Comparison of ENCODE assay signal across 8 mouse cellular contexts in genomic region chr4:129263225-129264021, GRCm38 (mm10). TPM values are rescaled to one million over a fixed set of nuclear protein-coding genes. Genes with fewer than 3 reads are reported as not detected.
DNase-seq lines count a peak whose midpoint lies in the region; ATAC-seq and TF ChIP-seq lines count a peak whose summit lies in the region.

No protein-coding gene starts in this region.

- peak overlapping the region; percentile 18 to 19; a peak in 3 of 4 replicates for H3K4me3 ChIP-seq in ES-E14 (ENCODE audit: insufficient read depth in 1 of 2, low read depth in 1 of 2, low read length in 2 of 2, poor library complexity in 1 of 2, severe bottlenecking in 1 of 2)
- H3K4me3 ChIP-seq in liver, postnatal 0 days (ENCODE audit: low read depth, low read length) = peak overlapping the region; percentile 26; the same call in 1 of the 2 replicates

- peak; percentile 93 for ATAC-seq in liver, postnatal 0 days

- no peak for TF ChIP-seq CTCF in liver, postnatal 0 days (IDR thresholded peaks at IDR 0.05; ENCODE audit: low read depth)

- peak overlapping the region; percentile 36; the same call in 1 of the 2 replicates for H3K9ac ChIP-seq in ES-E14 (ENCODE audit: insufficient read depth, low read depth, low read length, poor library complexity, severe bottlenecking)
- no peak overlapping the region for H3K9ac ChIP-seq in liver, postnatal 0 days (replicated peaks)

- DNase-seq in adrenal gland, adult (ENCODE audit: inconsistent age in 2 of 2, low spot score in 1 of 2) = peak; percentile 82 to 90
- DNase-seq in adrenal gland, postnatal 4 days (ENCODE audit: low spot score in 2 of 2) = no peak
- no peak for DNase-seq in ES-E14 (ENCODE audit: low read depth, low spot score)
- peak; percentile 83 for DNase-seq in cerebellum, adult 9-11 months
- DNase-seq in heart, adult 18-20 months = peak; percentile 63 to 82
- DNase-seq in kidney, adult 8-10 months = peak; percentile 48 to 62
- DNase-seq in liver, postnatal 0 days = peak; percentile 72
- peak; percentile 45 to 48 for DNase-seq in spleen, postnatal 36 days (ENCODE audit: low spot score in 2 of 2)

- 21% methylated on average over 19 of the region's 19 CpGs for WGBS in liver, postnatal 0 days (ENCODE audit: insufficient replicate concordance)

- in situ Hi-C loops in ES-E14 (cut with MboI; ENCODE audit: low sequenced_read_pairs in 2 of 2, unreplicated experiment in 2 of 2) = no loop called here

- H3K36me3 ChIP-seq in ES-E14 (ENCODE audit: control insufficient read depth, insufficient read depth, low read length, poor library complexity, severe bottlenecking) = no peaks in the 10 kb centered on the region
- no peaks in the 10 kb centered on the region for H3K36me3 ChIP-seq in liver, postnatal 0 days (replicated peaks; ENCODE audit: insufficient read depth, low read length)

- peaks cover 8 to 29% of the 10 kb centered on the region in 2 experiments; a peak in 2 of 4 replicates for H3K4me1 ChIP-seq in ES-E14 (ENCODE audit: control insufficient read depth in 2 of 2, insufficient read depth in 2 of 2, low read length in 2 of 2, poor library complexity in 1 of 2)
- H3K4me1 ChIP-seq in liver, postnatal 0 days (ENCODE audit: insufficient read depth) = peaks cover 16% of the 10 kb centered on the region

- TF ChIP-seq EP300 in liver, postnatal 0 days (IDR thresholded peaks at IDR 0.05; ENCODE audit: low read depth) = 0 out of 2 replicates have a peak, but pooled peaks have one; percentile 52

- H3K27ac ChIP-seq in ES-E14 (ENCODE audit: insufficient read depth, low read depth, low read length, poor library complexity, severe bottlenecking) = peak overlapping the region; percentile 46; the same call in 1 of the 2 replicates
- peak overlapping the region; percentile 48; the same call in 1 of the 2 replicates for H3K27ac ChIP-seq in liver, postnatal 0 days (ENCODE audit: low read depth)

- H3K4me2 ChIP-seq in liver, postnatal 0 days (ENCODE audit: low read depth, low read length) = peak overlapping the region; percentile 65

- no peaks in the 10 kb centered on the region for H3K27me3 ChIP-seq in liver, postnatal 0 days (ENCODE audit: insufficient read depth, low read length)

- H3K9me3 ChIP-seq in ES-E14 (ENCODE audit: control insufficient read depth, insufficient read depth, low read depth, low read length) = no peaks in the 10 kb centered on the region
- no peaks in the 10 kb centered on the region for H3K9me3 ChIP-seq in liver, postnatal 0 days (ENCODE audit: low read length)

TF ChIP-seq in ES-E14, 5 proteins besides CTCF, POLR2A, EP300 and RAD21:
- TF ChIP-seq MAFK (IDR thresholded peaks at IDR 0.05; ENCODE audit: insufficient read depth, low read depth, low read length) (peak; percentile 95), ZNF384 (IDR thresholded peaks at IDR 0.05; ENCODE audit: low read depth, low read length) (no peak)

RNA-seq across cellular contexts. Expression of gene C77080, which starts 2.2 kb away (rescaled TPM):
- 10 to 100 TPM; 15.7 to 21.0 TPM for total RNA-seq in adrenal gland, postnatal 4 days (2021)
- total RNA-seq in ES-E14 (2012; rRNA removed) = 14.4 and 22.5 TPM in 2 replicates
- total RNA-seq in heart, adult 18-20 months (2021) = 1 to 10 TPM; 2.6 to 3.0 TPM
- 1.4 and 1.8 TPM in 2 replicates for polyA plus RNA-seq in liver, postnatal 0 days (2015; fragmentation: Nextera tagmentation; extraction: Ambion mirVana)

RNA-seq across cellular contexts. Expression of gene Sync, which starts 24.0 kb away (rescaled TPM):
- total RNA-seq in adrenal gland, postnatal 4 days (2021) = 1 to 10 TPM; 3.8 to 4.4 TPM
- total RNA-seq in ES-E14 (2012; rRNA removed) = 2.0 and 2.1 TPM in 2 replicates
- total RNA-seq in heart, adult 18-20 months (2021) = 10 to 100 TPM; 18.9 to 24.9 TPM
- polyA plus RNA-seq in liver, postnatal 0 days (2015; fragmentation: Nextera tagmentation; extraction: Ambion mirVana) = 0.15 TPM in 1 of 2 replicates, not detected in the other

Comparison
In these comparisons a context has a peak if more than half of its experiments do, and no peak if none do; other contexts are left out.
1. DNase-seq: peak in adrenal gland, adult (2 of 2), cerebellum, adult 9-11 months (single experiment), heart, adult 18-20 months (2 of 2), kidney, adult 8-10 months (2 of 2), liver, postnatal 0 days (single experiment) and spleen, postnatal 36 days (2 of 2); none in adrenal gland, postnatal 4 days (0 of 2) and ES-E14 (single experiment).